Mouse (Mus musculus): ENCODE measurements at regions not wholly inside any gene's neighbourhood (a gene's known extent, or its start where the extent isn't known, plus 50 kb on each side); places are given as distances from the start of the nearest gene placed in this dataset.

GRCm38 (mm10) chr13:26080302-26080701 lies 689.7 kb downstream of the Hdgfl1 start:
- Histone ChIP-seq H3K9ac (ENCODE audit: control insufficient read depth, low read depth, low read length, poor library complexity, severe bottlenecking) (no peak overlapping the region), H3K4me3 (ENCODE audit: control insufficient read depth in 1 of 2, insufficient read depth in 1 of 2, low read depth in 2 of 2, low read length in 2 of 2) (no peak overlapping the region), H3K27me3 (ENCODE audit: control insufficient read depth in 1 of 2, insufficient read depth in 2 of 2, low read length in 2 of 2) (no peaks in the 10 kb centered on the region), H3K9me3 (replicated peaks; ENCODE audit: insufficient read depth, low read length) (no peaks in the 10 kb centered on the region), H3K36me3 (ENCODE audit: control insufficient read depth in 1 of 2, insufficient read depth in 2 of 2, low read length in 2 of 2) (no peaks in the 10 kb centered on the region), H3K79me2 (ENCODE audit: control insufficient read depth, insufficient read depth, low read length, poor library complexity) (no peaks in the 10 kb centered on the region), H3K27ac (ENCODE audit: control insufficient read depth, low read depth, low read length) (no peak overlapping the region), H3K4me1 (ENCODE audit: control insufficient read depth in 1 of 2, insufficient read depth in 2 of 2, low read length in 2 of 2) (no peaks in the 10 kb centered on the region)
- DNase-seq (ENCODE audit: low read depth, low spot score) = no peak
- TF ChIP-seq RCOR1 (IDR thresholded peaks at IDR 0.05; ENCODE audit: low read depth, low read length) (no peak), JUND (IDR thresholded peaks at IDR 0.05; ENCODE audit: low read depth, low read length) (no peak), RAD21 (IDR thresholded peaks at IDR 0.05; ENCODE audit: low read depth, low read length) (no peak), ZMIZ1 (IDR thresholded peaks at IDR 0.05; ENCODE audit: low read depth, low read length) (no peak), NRF1 (IDR thresholded peaks at IDR 0.05; ENCODE audit: insufficient read depth, low read depth, low read length, poor library complexity, severe bottlenecking) (no peak), MYC (IDR thresholded peaks at IDR 0.05; ENCODE audit: low read depth, low read length) (no peak), ELF1 (IDR thresholded peaks at IDR 0.05; ENCODE audit: low read depth, low read length) (no peak), ETS1 (IDR thresholded peaks at IDR 0.05; ENCODE audit: low read depth, low read length) (no peak), MAZ (IDR thresholded peaks at IDR 0.05; ENCODE audit: low read depth, low read length) (no peak), EP300 (IDR thresholded peaks at IDR 0.05; ENCODE audit: low read depth in 1 of 2, low read length in 2 of 2) (no peak)

DNA sequence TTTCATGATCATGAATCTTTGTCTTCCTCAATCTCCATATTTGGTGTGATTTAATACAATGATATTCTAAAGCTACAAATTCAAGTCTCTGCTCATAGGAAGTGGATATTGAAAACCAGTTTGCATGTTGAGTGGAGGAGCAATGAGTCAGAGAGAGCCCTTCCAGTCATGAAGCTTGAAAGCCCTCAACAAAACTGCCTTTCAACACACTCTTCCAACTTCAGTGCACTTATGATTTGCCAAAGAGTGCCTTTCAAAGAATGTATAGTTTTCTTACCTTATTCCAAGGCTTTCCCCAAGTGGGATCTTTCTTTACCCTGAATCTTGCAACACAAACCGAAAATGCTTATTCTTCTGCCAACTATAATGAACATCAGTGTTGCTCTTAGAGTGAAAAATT lies 690.6 kb downstream of the Hdgfl1 start:
- no peak overlapping the region for H3K27ac ChIP-seq (ENCODE audit: control insufficient read depth, low read depth, low read length)
- no peak for TF ChIP-seq MYC (IDR thresholded peaks at IDR 0.05; ENCODE audit: low read depth, low read length)
- TF ChIP-seq SIN3A (IDR thresholded peaks at IDR 0.05; ENCODE audit: low read length) = no peak
- TF ChIP-seq ELF1 (IDR thresholded peaks at IDR 0.05; ENCODE audit: low read depth, low read length) = no peak
- TF ChIP-seq KAT2A (conservative IDR thresholded peaks at IDR 0.05; ENCODE audit: low read depth, low read length) = no peak
- TF ChIP-seq MAFK (IDR thresholded peaks at IDR 0.05; ENCODE audit: borderline replicate concordance, low read depth, low read length) = no peak
- DNase-seq (ENCODE audit: low read depth, low spot score) = no peak
- H3K27me3 ChIP-seq (ENCODE audit: control insufficient read depth in 1 of 2, insufficient read depth in 2 of 2, low read length in 2 of 2) = no peaks in the 10 kb centered on the region
- H3K4me3 ChIP-seq (ENCODE audit: control insufficient read depth in 1 of 2, insufficient read depth in 1 of 2, low read depth in 2 of 2, low read length in 2 of 2) = no peak overlapping the region
- no peaks in the 10 kb centered on the region for H3K9me3 ChIP-seq (replicated peaks; ENCODE audit: insufficient read depth, low read length)
- no peaks in the 10 kb centered on the region for H3K4me1 ChIP-seq (ENCODE audit: control insufficient read depth in 1 of 2, insufficient read depth in 2 of 2, low read length in 2 of 2)
- H3K9ac ChIP-seq (ENCODE audit: control insufficient read depth, low read depth, low read length, poor library complexity, severe bottlenecking) = no peak overlapping the region
- no peaks in the 10 kb centered on the region for H3K79me2 ChIP-seq (ENCODE audit: control insufficient read depth, insufficient read depth, low read length, poor library complexity)
- no peaks in the 10 kb centered on the region for H3K36me3 ChIP-seq (ENCODE audit: control insufficient read depth in 1 of 2, insufficient read depth in 2 of 2, low read length in 2 of 2)

GRCm38 (mm10) chr13:26061322-26061721 lies 708.6 kb downstream of the Hdgfl1 start:
- H3K4me3 ChIP-seq (ENCODE audit: control insufficient read depth in 1 of 2, insufficient read depth in 1 of 2, low read depth in 2 of 2, low read length in 2 of 2) = no peak overlapping the region
- H3K27me3 ChIP-seq (ENCODE audit: control insufficient read depth in 1 of 2, insufficient read depth in 2 of 2, low read length in 2 of 2) = no peaks in the 10 kb centered on the region
- no peaks in the 10 kb centered on the region for H3K36me3 ChIP-seq (ENCODE audit: control insufficient read depth in 1 of 2, insufficient read depth in 2 of 2, low read length in 2 of 2)
- H3K9ac ChIP-seq (ENCODE audit: control insufficient read depth, low read depth, low read length, poor library complexity, severe bottlenecking) = no peak overlapping the region
- H3K9me3 ChIP-seq (replicated peaks; ENCODE audit: insufficient read depth, low read length) = no peaks in the 10 kb centered on the region
- no peaks in the 10 kb centered on the region for H3K79me2 ChIP-seq (ENCODE audit: control insufficient read depth, insufficient read depth, low read length, poor library complexity)
- TF ChIP-seq ZNF384 (IDR thresholded peaks at IDR 0.05; ENCODE audit: low read depth, low read length) = no peak
- no peak for DNase-seq (ENCODE audit: low read depth, low spot score)
- H3K4me1 ChIP-seq (ENCODE audit: control insufficient read depth in 1 of 2, insufficient read depth in 2 of 2, low read length in 2 of 2) = no peaks in the 10 kb centered on the region
- H3K27ac ChIP-seq (ENCODE audit: control insufficient read depth, low read depth, low read length) = no peak overlapping the region

Measured in MEL (cell line).